8 mouse cellular contexts compared by ENCODE assay signal in genomic region chr17:36950981-36951947, GRCm38 (mm10). TPM values are rescaled to one million over a fixed set of nuclear protein-coding genes. Genes with fewer than 3 reads are reported as not detected.
A peak's percentile ranks its signal among the peaks of the same experiment; 100 is the strongest.
DNase-seq lines count a peak whose midpoint lies in the region; ATAC-seq and TF ChIP-seq lines count a peak whose summit lies in the region.

Gene Ppp1r11, minus strand, starts transcription at chr17:36951741.

- in situ Hi-C loops in CH12.LX (cut with MboI; ENCODE audit: low pct_ligation_motif_present, low pct_unique_long_range_greater_than_20kb, low sequenced_read_pairs), result no loop called here

- WGBS in forebrain, embryonic 11.5 days, result 2% methylated on average over 36 of the region's 36 CpGs
- 2% methylated on average over 36 of the region's 36 CpGs for WGBS in heart, embryonic 16.5 days
- under 1% methylated on average over 36 of the region's 36 CpGs for WGBS in liver, embryonic 15.5 days (ENCODE audit: insufficient replicate concordance)
- 2% methylated on average over 36 of the region's 36 CpGs for WGBS in neural tube, embryonic 12.5 days

- peaks cover 0 to 8% of the 10 kb centered on the region in 2 experiments; a peak in 2 of 4 replicates for H3K4me1 ChIP-seq in CH12.LX (ENCODE audit: control insufficient read depth in 1 of 2, insufficient read depth in 2 of 2)
- no peaks in the 10 kb centered on the region for H3K4me1 ChIP-seq in forebrain, embryonic 11.5 days (replicated peaks; ENCODE audit: control insufficient read depth, insufficient read depth, low read length)
- H3K4me1 ChIP-seq in heart, embryonic 16.5 days (ENCODE audit: control insufficient read depth, insufficient read depth, low read length), result peaks cover 4% of the 10 kb centered on the region
- H3K4me1 ChIP-seq in liver, embryonic 15.5 days (replicated peaks), result peaks cover 28% of the 10 kb centered on the region
- peaks cover 18% of the 10 kb centered on the region for H3K4me1 ChIP-seq in neural tube, embryonic 12.5 days

- DNase-seq in CH12.LX (ENCODE audit: extremely low read depth), result peak; percentile 99
- DNase-seq in c-Kit-positive CD71-positive TER-119-negative erythroid progenitor cells, embryonic 14.5 days (ENCODE audit: low read depth), result peak; percentile 94
- peak; percentile 97 for DNase-seq in forebrain, embryonic 11.5 days (ENCODE audit: low spot score)
- peak; percentile 97 to 98 for DNase-seq in kidney, postnatal 36 days
- peak; percentile 99 for DNase-seq in telencephalon, adult 2 months (ENCODE audit: low read depth, low spot score)

- dilution Hi-C loops in CH12.LX (cut with MboI; ENCODE audit: extremely low pct_ligation_motif_present, extremely low pct_unique_long_range_greater_than_20kb, low sequenced_read_pairs), result no loop called here

- H3K27ac ChIP-seq in CH12.LX (ENCODE audit: insufficient read depth, low read depth), result peak within 1 kb of the TSS; percentile 84
- H3K27ac ChIP-seq in forebrain, embryonic 11.5 days (ENCODE audit: low read depth, low read length), result peak within 1 kb of the TSS; percentile 81
- H3K27ac ChIP-seq in heart, embryonic 16.5 days (ENCODE audit: low read length), result peak within 1 kb of the TSS; percentile 76
- peak within 1 kb of the TSS; percentile 79 for H3K27ac ChIP-seq in liver, embryonic 15.5 days (replicated peaks)
- H3K27ac ChIP-seq in neural tube, embryonic 12.5 days, result peak within 1 kb of the TSS; percentile 58; the same call in 1 of the 2 replicates

- H3K9ac ChIP-seq in CH12.LX (ENCODE audit: insufficient read depth, low read depth), result peak within 1 kb of the TSS; percentile 100
- peak within 1 kb of the TSS; percentile 71 for H3K9ac ChIP-seq in forebrain, embryonic 11.5 days (ENCODE audit: low read length)
- H3K9ac ChIP-seq in heart, embryonic 16.5 days (ENCODE audit: low read length), result peak within 1 kb of the TSS; percentile 85
- peak within 1 kb of the TSS; percentile 74 for H3K9ac ChIP-seq in liver, embryonic 15.5 days
- H3K9ac ChIP-seq in neural tube, embryonic 12.5 days, result peak within 1 kb of the TSS; percentile 76

- ATAC-seq in forebrain, embryonic 11.5 days (replicated peaks; ENCODE audit: low FRiP score), result peak; percentile 96
- peak; percentile 97 for ATAC-seq in heart, embryonic 16.5 days (replicated peaks; ENCODE audit: extremely low read depth, insufficient read depth, low FRiP score)
- peak; percentile 98 for ATAC-seq in liver, embryonic 15.5 days (ENCODE audit: insufficient read depth)
- ATAC-seq in neural tube, embryonic 12.5 days (ENCODE audit: low FRiP score, low read depth), result peak; percentile 95

- H3K4me3 ChIP-seq in CH12.LX (replicated peaks in 1 of 3; ENCODE audit: low read depth in 2 of 3, low read length in 2 of 3, poor library complexity in 1 of 3), result peak within 1 kb of the TSS; percentile 72 to 98 (median 91)
- H3K4me3 ChIP-seq in forebrain, embryonic 11.5 days (ENCODE audit: low read depth, low read length), result peak within 1 kb of the TSS; percentile 64
- peak within 1 kb of the TSS; percentile 91 for H3K4me3 ChIP-seq in heart, embryonic 16.5 days (ENCODE audit: low read length)
- H3K4me3 ChIP-seq in liver, embryonic 15.5 days (replicated peaks), result peak within 1 kb of the TSS; percentile 82
- peak within 1 kb of the TSS; percentile 56 for H3K4me3 ChIP-seq in neural tube, embryonic 12.5 days

- H3K27me3 ChIP-seq in CH12.LX (replicated peaks), result no peaks in the 10 kb centered on the region
- H3K27me3 ChIP-seq in forebrain, embryonic 11.5 days (ENCODE audit: control insufficient read depth, insufficient read depth, low read length), result no peaks in the 10 kb centered on the region
- peaks cover 2% of the 10 kb centered on the region for H3K27me3 ChIP-seq in heart, embryonic 16.5 days (ENCODE audit: control insufficient read depth, insufficient read depth, low read length)
- H3K27me3 ChIP-seq in liver, embryonic 15.5 days, result peaks cover 28% of the 10 kb centered on the region
- no peaks in the 10 kb centered on the region for H3K27me3 ChIP-seq in neural tube, embryonic 12.5 days (replicated peaks)

- TF ChIP-seq CTCF in CH12.LX (conservative IDR thresholded peaks at IDR 0.05 in 1 of 2, IDR thresholded peaks at IDR 0.05 in 1 of 2; ENCODE audit: low read depth in 2 of 2, low read length in 2 of 2), result no peak

- peak; percentile 83 for TF ChIP-seq POLR2A in CH12.LX (IDR thresholded peaks at IDR 0.05; ENCODE audit: low read depth, low read length)

- peaks cover 20% of the 10 kb centered on the region for H3K79me2 ChIP-seq in CH12.LX (replicated peaks; ENCODE audit: control insufficient read depth, extremely low read depth, insufficient read depth, poor library complexity, severe bottlenecking)

- H3K9me3 ChIP-seq in CH12.LX (replicated peaks; ENCODE audit: low read length), result no peaks in the 10 kb centered on the region
- no peaks in the 10 kb centered on the region for H3K9me3 ChIP-seq in forebrain, embryonic 11.5 days (ENCODE audit: control insufficient read depth, low read length)
- H3K9me3 ChIP-seq in heart, embryonic 16.5 days (replicated peaks; ENCODE audit: control insufficient read depth, low read length), result no peaks in the 10 kb centered on the region
- no peaks in the 10 kb centered on the region for H3K9me3 ChIP-seq in liver, embryonic 15.5 days (replicated peaks)
- no peaks in the 10 kb centered on the region for H3K9me3 ChIP-seq in neural tube, embryonic 12.5 days

- TF ChIP-seq EP300 in CH12.LX (IDR thresholded peaks at IDR 0.05; ENCODE audit: low read length), result peak; percentile 42; the same call in 1 of the 2 replicates

- peaks cover 20 to 65% of the 10 kb centered on the region in 2 experiments for H3K36me3 ChIP-seq in CH12.LX (replicated peaks in 1 of 2; ENCODE audit: control insufficient read depth in 1 of 2, insufficient read depth in 1 of 2, low read length in 1 of 2)
- no peaks in the 10 kb centered on the region; the same call in 1 of the 2 replicates for H3K36me3 ChIP-seq in forebrain, embryonic 11.5 days (ENCODE audit: control insufficient read depth, insufficient read depth, low read length)
- peaks cover 11% of the 10 kb centered on the region for H3K36me3 ChIP-seq in heart, embryonic 16.5 days (ENCODE audit: control insufficient read depth, insufficient read depth)
- H3K36me3 ChIP-seq in liver, embryonic 15.5 days (replicated peaks), result peaks cover 15% of the 10 kb centered on the region
- peaks cover 15% of the 10 kb centered on the region; the same call in 1 of the 2 replicates for H3K36me3 ChIP-seq in neural tube, embryonic 12.5 days

- no peak for TF ChIP-seq RAD21 in CH12.LX (IDR thresholded peaks at IDR 0.05; ENCODE audit: low read depth, low read length)

- H3K4me2 ChIP-seq in CH12.LX (ENCODE audit: insufficient read depth, low read depth, poor library complexity, severe bottlenecking), result peak within 1 kb of the TSS; percentile 71
- peak within 1 kb of the TSS; percentile 69 for H3K4me2 ChIP-seq in forebrain, embryonic 11.5 days (ENCODE audit: low read depth, low read length, severe bottlenecking)
- H3K4me2 ChIP-seq in heart, embryonic 16.5 days (ENCODE audit: low read depth, low read length), result peak within 1 kb of the TSS; percentile 78
- peak within 1 kb of the TSS; percentile 82 for H3K4me2 ChIP-seq in liver, embryonic 15.5 days
- peak within 1 kb of the TSS; percentile 64 for H3K4me2 ChIP-seq in neural tube, embryonic 12.5 days (replicated peaks)

TF ChIP-seq in CH12.LX, 34 proteins besides CTCF, POLR2A, EP300 and RAD21 (continues in another document):
- peak; percentile 71 for TF ChIP-seq ETS1 (conservative IDR thresholded peaks at IDR 0.05; ENCODE audit: low read depth, low read length)
- TF ChIP-seq ELF1 (IDR thresholded peaks at IDR 0.05; ENCODE audit: low read depth, low read length), result peak; percentile 95
- no peak for TF ChIP-seq JUN (IDR thresholded peaks at IDR 0.05; ENCODE audit: insufficient read depth, low read depth, low read length)
- TF ChIP-seq PAX5 (IDR thresholded peaks at IDR 0.05; ENCODE audit: low read length), result no peak
- TF ChIP-seq MAX (IDR thresholded peaks at IDR 0.05; ENCODE audit: low read length), result peak; percentile 47
- 0 out of 2 replicates have a peak, but pooled peaks have one; percentile 20 for TF ChIP-seq MYC (IDR thresholded peaks at IDR 0.05; ENCODE audit: low read depth, low read length)
- no peak for TF ChIP-seq MAFK (IDR thresholded peaks at IDR 0.05; ENCODE audit: insufficient replicate concordance, low read length)
- peak; percentile 88 for TF ChIP-seq NRF1 (IDR thresholded peaks at IDR 0.05; ENCODE audit: low read depth, low read length)
- TF ChIP-seq IRF4 (IDR thresholded peaks at IDR 0.05; ENCODE audit: low read depth, low read length), result peak; percentile 85
- TF ChIP-seq ZC3H11A (IDR thresholded peaks at IDR 0.05; ENCODE audit: low read depth, low read length), result no peak
- peak; percentile 61 for TF ChIP-seq NELFE (IDR thresholded peaks at IDR 0.05; ENCODE audit: low read depth, low read length)
- TF ChIP-seq TCF12 (IDR thresholded peaks at IDR 0.05; ENCODE audit: low read depth, low read length), result peak; percentile 86
- peak; percentile 77 for TF ChIP-seq CHD2 (IDR thresholded peaks at IDR 0.05; ENCODE audit: low read length)
- peak; percentile 53; the same call in 1 of the 2 replicates for TF ChIP-seq MXI1 (IDR thresholded peaks at IDR 0.05; ENCODE audit: low read depth, low read length)
- peak; percentile 81; the same call in 1 of the 2 replicates for TF ChIP-seq KAT2A (IDR thresholded peaks at IDR 0.05; ENCODE audit: insufficient replicate concordance, low read length)
- peak; percentile 87; the same call in 1 of the 2 replicates for TF ChIP-seq CHD1 (IDR thresholded peaks at IDR 0.05; ENCODE audit: low read depth, low read length)
- TF ChIP-seq JUND (conservative IDR thresholded peaks at IDR 0.05; ENCODE audit: low read depth, low read length), result no peak; the same call in 1 of the 2 replicates
- TF ChIP-seq POLR2AphosphoS2 (IDR thresholded peaks at IDR 0.05; ENCODE audit: low read depth, low read length), result peak; percentile 90
- no peak for TF ChIP-seq UBTF (IDR thresholded peaks at IDR 0.05; ENCODE audit: low read depth, low read length)
- TF ChIP-seq TBP (conservative IDR thresholded peaks at IDR 0.05; ENCODE audit: low read depth, low read length), result peak; percentile 78
- TF ChIP-seq RCOR1 (conservative IDR thresholded peaks at IDR 0.05; ENCODE audit: low read depth, low read length), result no peak
- peak; percentile 80 for TF ChIP-seq MAZ (IDR thresholded peaks at IDR 0.05; ENCODE audit: low read depth, low read length)

RNA-seq across cellular contexts. Expression of gene Ppp1r11, which starts in this region (rescaled TPM):
- 208 and 209 TPM in 2 replicates for total RNA-seq in CH12.LX (2012; rRNA removed)
- total RNA-seq in CH12.LX (2014; rRNA removed), result 120 and 128 TPM in 2 replicates
- polyA plus RNA-seq in CH12.LX (2012; ENCODE audit: insufficient read length, low read depth), result 238 and 276 TPM in 2 replicates
- 142 and 149 TPM in 2 replicates for polyA plus RNA-seq in forebrain, embryonic 11.5 days (2014; fragmentation: Nextera tagmentation; extraction: Ambion mirVana)
- polyA plus RNA-seq in heart, embryonic 16.5 days (2015; fragmentation: Nextera tagmentation; extraction: Ambion mirVana), result 81.2 and 81.4 TPM in 2 replicates
- 25.7 and 30.8 TPM in 2 replicates for polyA plus RNA-seq in liver, embryonic 15.5 days (2015; fragmentation: Nextera tagmentation; extraction: Ambion mirVana)
- 147 and 155 TPM in 2 replicates for polyA plus RNA-seq in neural tube, embryonic 12.5 days (2016; fragmentation: Nextera tagmentation; extraction: Ambion mirVana)

Comparison
In these comparisons a context has a peak if more than half of its experiments do, and no peak if none do; other contexts are left out.
1. Peak in every context shown above with its lines: DNase-seq, ATAC-seq, H3K4me3 ChIP-seq and H3K27ac ChIP-seq.